Mouse (Mus musculus): Measurements from ENCODE around the gene Abcb6. TPM values are rescaled to one million over a fixed set of nuclear protein-coding genes. Genes with fewer than 3 reads are reported as not detected.

Abcb6 gene
- total RNA-seq, 2 experiments from 2014 or later = 26.1 to 29.6 TPM

Small RNA genes lying within 50 kb of the gene (microRNA-seq; reads per million reads assigned to microRNA genes)
- not detected for gene Gm27943

Other genes with a start within 250 kb of the Abcb6 start
- gene Cfap65, start 244.8 kb downstream of the Abcb6 start, total RNA-seq (2021) = not detected
- gene Ihh, start 228.7 kb downstream of the Abcb6 start, total RNA-seq (2021) = under 1 TPM in 1 of 2 experiments, not detected in 1; 0.11 TPM
- 1 to 10 TPM; 3.9 to 4.0 TPM for gene Nhej1, start 55.2 kb downstream of the Abcb6 start, total RNA-seq (2021)
- gene Slc23a3, start 46.5 kb downstream of the Abcb6 start, total RNA-seq (2021) = 1 to 10 TPM in 1 of 2 experiments, under 1 TPM in 1; 0.86 to 1.1 TPM
- gene Cnppd1, start 37.7 kb downstream of the Abcb6 start, total RNA-seq (2021) = 10 to 100 TPM; 21.3 to 23.7 TPM
- gene Retreg2, start 37.6 kb downstream of the Abcb6 start, total RNA-seq (2021) = 10 to 100 TPM; 19.5 to 23.5 TPM
- gene Zfand2b, start 11.7 kb downstream of the Abcb6 start, total RNA-seq (2021) = 10 to 100 TPM; 14.2 to 15.3 TPM
- 10 to 100 TPM; 11.2 to 12.9 TPM for gene Ankzf1, start 11.8 kb upstream of the Abcb6 start, total RNA-seq (2021)
- 10 to 100 TPM; 68.2 to 72.9 TPM for gene Atg9a, start 11.8 kb upstream of the Abcb6 start, total RNA-seq (2021)
- 1 to 10 TPM; 2.3 to 4.0 TPM for gene Glb1l, start 30.4 kb upstream of the Abcb6 start, total RNA-seq (2021)
- gene Stk16, start 30.4 kb upstream of the Abcb6 start, total RNA-seq (2021) = 10 to 100 TPM; 45.2 to 48.8 TPM
- 1,000 to 10,000 TPM; 1,036 to 1,088 TPM for gene Tuba4a, start 39.5 kb upstream of the Abcb6 start, total RNA-seq (2021)
- not detected for gene A630095N17Rik, start 51.7 kb upstream of the Abcb6 start, total RNA-seq (2021)
- gene Dnajb2, start 56.0 kb upstream of the Abcb6 start, total RNA-seq (2021) = 100 to 1,000 TPM in 1 of 2 experiments, 10 to 100 TPM in 1; 90.4 to 100 TPM
- gene Ptprn, start 84.1 kb upstream of the Abcb6 start, total RNA-seq (2021) = under 1 TPM; 0.86 to 0.92 TPM
- not detected for gene Resp18, start 98.0 kb upstream of the Abcb6 start, total RNA-seq (2021)
- 10 to 100 TPM; 81.8 to 82.7 TPM for gene Dnpep, start 137.6 kb upstream of the Abcb6 start, total RNA-seq (2021)
- gene Des, start 179.9 kb upstream of the Abcb6 start, total RNA-seq (2021) = 1,000 to 10,000 TPM; 1,261 to 1,294 TPM
- gene Speg, start 194.9 kb upstream of the Abcb6 start, total RNA-seq (2021) = 100 to 1,000 TPM; 141 to 144 TPM